Mouse (Mus musculus) hindbrain, postnatal 0 days (tissue): ENCODE data around the gene Tmem45a2. TPM values are rescaled to one million over a fixed set of nuclear protein-coding genes. Genes with fewer than 3 reads are reported as not detected.

ENCODE experiments used
- ATAC-seq: fragments of 200-750 bp; cut with Nextera tagmentation; 2 replicates; pipeline ENCODE4 v1.8.0; 2017; ENCODE audit warnings: mild to moderate bottlenecking, moderate TSS enrichment, moderate library complexity
- DNase-seq: peaks from one replicate; pipeline ENCODE4 v3.0.0-alpha.2; 2015; ENCODE audit warnings: low spot score
- H3K27ac ChIP-seq: fragments of 300-500 bp; sonication (generic); 2 replicates; pipeline ENCODE4 v1.5.1; 2014; ENCODE audit warnings: mild to moderate bottlenecking
- H3K27me3 ChIP-seq: fragments of 300-500 bp; sonication (generic); 2 replicates; pipeline ENCODE4 v1.6.1; 2014; ENCODE audit warnings: low read length, mixed read lengths; ENCODE audit not compliant: insufficient read depth
- H3K36me3 ChIP-seq: fragments of 300-500 bp; sonication (generic); 2 replicates; pipeline ENCODE4 v1.6.1; 2014; ENCODE audit warnings: low read length, mixed read lengths; ENCODE audit not compliant: insufficient read depth
- H3K4me1 ChIP-seq: fragments of 300-500 bp; sonication (generic); 2 replicates; pipeline ENCODE4 v1.6.1; 2014; ENCODE audit warnings: antibody characterized with exemption, low read length, mixed read lengths; ENCODE audit not compliant: insufficient read depth
- H3K4me2 ChIP-seq: fragments of 300-500 bp; sonication (generic); 2 replicates; pipeline ENCODE4 v1.6.1; 2014; ENCODE audit warnings: low read depth, mild to moderate bottlenecking, low read length, moderate library complexity, mixed read lengths
- H3K4me3 ChIP-seq: fragments of 300-500 bp; sonication (generic); 2 replicates; pipeline ENCODE4 v1.5.1; 2014; ENCODE audit warnings: low read length
- H3K9ac ChIP-seq: fragments of 300-500 bp; sonication (generic); replicated peaks from 2 replicates; pipeline ENCODE4 v1.6.1; 2014; ENCODE audit warnings: mild to moderate bottlenecking, low read length, moderate library complexity, mixed read lengths
- H3K9me3 ChIP-seq: fragments of 300-500 bp; sonication (generic); 2 replicates; pipeline ENCODE4 v1.6.1; 2016; ENCODE audit warnings: low read length, mixed read lengths
- CTCF ChIP-seq: IDR thresholded peaks from 2 replicates; pipeline ENCODE4 v1.5.1; 2016; ENCODE audit warnings: antibody characterized with exemption, control low read depth, low read depth
- WGBS: fragments of 180-500 bp; shearing (Covaris S2); extraction: QIAGEN DNeasy Blood & Tissue Kit; methylation state at CpG from one replicate; pipeline ENCODE4 v1.1.7; 2014; 5-methylcytosine and 5-hydroxymethylcytosine counted together
- polyA plus RNA-seq: library from polyadenylated mRNA; unstranded; fragments of >200 nt; fragmentation: Nextera tagmentation; extraction: Ambion mirVana; gene quantifications from 2 replicates; pipeline ENCODE4 v1.2.1, GENCODE M21; 2015
- total RNA-seq: library from RNA; depleted of rRNA; stranded (reverse); fragments of >200 nt; gene quantifications from 2 replicates; pipeline ENCODE4 v1.2.3, GENCODE M21; 2014; rRNA removed

Tmem45a2 gene
- 0.47 TPM in 1 of 2 replicates, not detected in the other for total RNA-seq
- 0.23 and 0.35 TPM in 2 replicates for polyA plus RNA-seq

- ATAC-seq = no peak
- no peak for TF ChIP-seq CTCF
- 94% methylated on average over 5 of the region's 5 CpGs for WGBS
- Histone ChIP-seq H3K27me3 (no peaks in the 10 kb centered on the region), H3K9ac (no peak within 1 kb of the TSS), H3K4me2 (no peak within 1 kb of the TSS), H3K4me1 (no peaks in the 10 kb centered on the region), H3K36me3 (no peaks in the 10 kb centered on the region), H3K27ac (no peak within 1 kb of the TSS), H3K9me3 (no peaks in the 10 kb centered on the region), H3K4me3 (no peak within 1 kb of the TSS)
- DNase-seq = no peak
Observed at GRCm38 (mm10) chr16:57071132-57071639, at the start of gene Tmem45a2. Gene Tmem45a2 (minus strand): TSS chr16:57071372.

- no peaks in the 10 kb centered on the region for H3K9me3 ChIP-seq
- ATAC-seq (no peak), DNase-seq (no peak)
- H3K9ac ChIP-seq = no peak overlapping the region
- H3K36me3 ChIP-seq = no peaks in the 10 kb centered on the region
- no peak overlapping the region for H3K27ac ChIP-seq
- 68% methylated on average over 2 of the region's 2 CpGs for WGBS
- H3K4me2 ChIP-seq = no peak overlapping the region
- H3K4me3 ChIP-seq = no peak overlapping the region
- peaks cover under 1% of the 10 kb centered on the region; the same call in 1 of the 2 replicates for H3K4me1 ChIP-seq
- no peaks in the 10 kb centered on the region for H3K27me3 ChIP-seq
- TF ChIP-seq CTCF = no peak
Observed at GRCm38 (mm10) chr16:57117562-57117961, 46.4 kb upstream of the Tmem45a2 start.

- H3K9ac ChIP-seq = no peak overlapping the region
- H3K4me3 ChIP-seq = no peak overlapping the region
- no peaks in the 10 kb centered on the region for H3K36me3 ChIP-seq
- ATAC-seq = no peak
- H3K27me3 ChIP-seq = no peaks in the 10 kb centered on the region
- no peaks in the 10 kb centered on the region for H3K4me1 ChIP-seq
- DNase-seq = peak; percentile 62
- H3K4me2 ChIP-seq = no peak overlapping the region
- TF ChIP-seq CTCF = peak; percentile 60
- no peak overlapping the region for H3K27ac ChIP-seq
- H3K9me3 ChIP-seq = no peaks in the 10 kb centered on the region
Observed at GRCm38 (mm10) chr16:57116066-57116465, 44.9 kb upstream of the Tmem45a2 start.

- no peaks in the 10 kb centered on the region for H3K36me3 ChIP-seq
- H3K9me3 ChIP-seq = no peaks in the 10 kb centered on the region
- ATAC-seq = no peak
- H3K4me3 ChIP-seq = no peak overlapping the region
- no peak for TF ChIP-seq CTCF
- no peak overlapping the region for H3K9ac ChIP-seq
- no peaks in the 10 kb centered on the region for H3K4me1 ChIP-seq
- no peak overlapping the region for H3K27ac ChIP-seq
- no peaks in the 10 kb centered on the region for H3K27me3 ChIP-seq
- H3K4me2 ChIP-seq = no peak overlapping the region
- 81% methylated on average over 5 of the region's 5 CpGs for WGBS
- no peak for DNase-seq
Observed at GRCm38 (mm10) chr16:57106185-57106960, 35.2 kb upstream of the Tmem45a2 start.

- Histone ChIP-seq H3K4me1 (no peaks in the 10 kb centered on the region), H3K27ac (no peak overlapping the region), H3K9ac (no peak overlapping the region), H3K4me2 (no peak overlapping the region), H3K36me3 (no peaks in the 10 kb centered on the region), H3K27me3 (no peaks in the 10 kb centered on the region), H3K9me3 (no peaks in the 10 kb centered on the region), H3K4me3 (no peak overlapping the region)
- 86% methylated on average over 1 of the region's 1 CpGs for WGBS
- TF ChIP-seq CTCF = no peak
- no peak for DNase-seq
- ATAC-seq = no peak
Observed at GRCm38 (mm10) chr16:57101174-57101573, 30.0 kb upstream of the Tmem45a2 start.

GRCm38 (mm10) chr16:57099572-57100237 lies 28.5 kb upstream of the Tmem45a2 start:
- H3K9ac ChIP-seq = no peak overlapping the region
- H3K36me3 ChIP-seq = no peaks in the 10 kb centered on the region
- TF ChIP-seq CTCF = no peak
- no peak overlapping the region for H3K27ac ChIP-seq
- H3K27me3 ChIP-seq = no peaks in the 10 kb centered on the region
- ATAC-seq (no peak), DNase-seq (no peak)
- no peak overlapping the region for H3K4me3 ChIP-seq
- H3K4me2 ChIP-seq = no peak overlapping the region
- H3K4me1 ChIP-seq = no peaks in the 10 kb centered on the region
- no peaks in the 10 kb centered on the region for H3K9me3 ChIP-seq
- WGBS = 84% methylated on average over 5 of the region's 5 CpGs
